Mouse (Mus musculus) ES-E14 (cell line): ENCODE measurements around the gene Dpf3.

Source experiments
- CHD2 ChIP-seq: IDR thresholded peaks from 2 replicates; pipeline ENCODE4 v1.6.1; 2014; ENCODE audit warnings: mild to moderate bottlenecking, low read depth, low read length, inconsistent platforms
- MAFK ChIP-seq: IDR thresholded peaks from 2 replicates; pipeline ENCODE4 v1.6.1; 2014; ENCODE audit warnings: mild to moderate bottlenecking, low read depth, low read length, inconsistent platforms; ENCODE audit not compliant: insufficient read depth
- ZC3H11A ChIP-seq: IDR thresholded peaks from 2 replicates; pipeline ENCODE4 v1.6.1; 2012; ENCODE audit warnings: low read depth, mild to moderate bottlenecking, inconsistent platforms, low read length, borderline replicate concordance
- ZNF384 ChIP-seq: IDR thresholded peaks from 2 replicates; pipeline ENCODE4 v1.6.1; 2012; ENCODE audit warnings: low read depth, low read length, inconsistent platforms

- no peak for TF ChIP-seq ZNF384
- TF ChIP-seq MAFK: no peak
- TF ChIP-seq CHD2: no peak
- no peak for TF ChIP-seq ZC3H11A
Observed at GRCm38 (mm10) chr12:83381072-83381471, 106.4 kb downstream of the Dpf3 start.
